Mouse (Mus musculus): ENCODE measurements around the gene Olfr644.

Olfr644 gene

GRCm38 (mm10) chr7:104071769-104072168 is at the start of gene Olfr644:
Gene Olfr644 (minus strand): TSS chr7:104071869.
- DNase-seq (ENCODE audit: low spot score in 2 of 2), result no peak

- no peak for DNase-seq (ENCODE audit: low spot score in 2 of 2)
Observed at GRCm38 (mm10) chr7:104104757-104104972, 33.0 kb upstream of the Olfr644 start, which contains the start of gene Olfr646. Gene Olfr646 (plus strand): TSS chr7:104104873.

GRCm38 (mm10) chr7:104103913-104104756 is 32.5 kb upstream of the Olfr644 start:
- no peak for DNase-seq (ENCODE audit: low spot score in 2 of 2)

- DNase-seq (ENCODE audit: low spot score in 2 of 2), result no peak
Observed at GRCm38 (mm10) chr7:104085365-104085764, 13.7 kb upstream of the Olfr644 start, which contains the start of gene Olfr645. Gene Olfr645 (minus strand): TSS chr7:104085465.

- DNase-seq (ENCODE audit: low spot score in 2 of 2), result no peak
Observed at GRCm38 (mm10) chr7:104061345-104061744, 10.3 kb downstream of the Olfr644 start, which contains the start of gene 4930516K23Rik. Gene 4930516K23Rik (minus strand): TSS chr7:104061445.

- no peak for DNase-seq (ENCODE audit: low spot score in 2 of 2)
Observed at GRCm38 (mm10) chr7:104059215-104059614, 12.5 kb downstream of the Olfr644 start.

GRCm38 (mm10) chr7:104052566-104052965 is 19.1 kb downstream of the Olfr644 start, which contains the start of gene Olfr642:
Gene Olfr642 (minus strand): TSS chr7:104052666.
- DNase-seq (ENCODE audit: low spot score in 2 of 2), result no peak

- no peak for DNase-seq (ENCODE audit: low spot score in 2 of 2)
Observed at GRCm38 (mm10) chr7:104050745-104051144, 20.9 kb downstream of the Olfr644 start.

GRCm38 (mm10) chr7:104035145-104035544 is 36.5 kb downstream of the Olfr644 start, which contains the start of gene Olfr641:
Gene Olfr641 (plus strand): TSS chr7:104035445.
- no peak for DNase-seq (ENCODE audit: low spot score in 2 of 2)

GRCm38 (mm10) chr7:104026978-104027377 is 44.7 kb downstream of the Olfr644 start:
- no peak for DNase-seq (ENCODE audit: low spot score in 2 of 2)

GRCm38 (mm10) chr7:104025473-104025872 is 46.2 kb downstream of the Olfr644 start, which contains the start of gene Olfr640:
Gene Olfr640 (minus strand): TSS chr7:104025573.
- no peak for DNase-seq (ENCODE audit: low spot score in 2 of 2)

- DNase-seq (ENCODE audit: low spot score in 2 of 2), result no peak
Observed at GRCm38 (mm10) chr7:104021651-104022050, 50.0 kb downstream of the Olfr644 start.

GRCm38 (mm10) chr7:104018953-104019352 is 52.7 kb downstream of the Olfr644 start:
- no peak for DNase-seq (ENCODE audit: low spot score in 2 of 2)

- no peak for DNase-seq (ENCODE audit: low spot score in 2 of 2)
Observed at GRCm38 (mm10) chr7:104017203-104017602, 54.5 kb downstream of the Olfr644 start, which contains the start of gene Olfr639. Gene Olfr639 (minus strand): TSS chr7:104017303.
